Mouse (Mus musculus) limb, embryonic 10.5 days (tissue): ENCODE measurements around the gene Clec2i. TPM values are rescaled to one million over a fixed set of nuclear protein-coding genes. Genes with fewer than 3 reads are reported as not detected.

Experiments
- DNase-seq: peaks from one replicate; pipeline ENCODE4 v3.0.0-alpha.2; 2017; ENCODE audit warnings: low spot score
- H3K27ac ChIP-seq: fragments of 300-500 bp; sonication (generic); 2 replicates; pipeline ENCODE4 v1.5.1; 2016; ENCODE audit warnings: mild to moderate bottlenecking
- H3K27me3 ChIP-seq: fragments of 300-500 bp; sonication (generic); 2 replicates; pipeline ENCODE4 v1.6.1; 2016; ENCODE audit warnings: low read depth, mild to moderate bottlenecking; ENCODE audit not compliant: poor library complexity, severe bottlenecking
- H3K36me3 ChIP-seq: fragments of 300-500 bp; sonication (generic); 2 replicates; pipeline ENCODE4 v1.6.1; 2016; ENCODE audit warnings: mild to moderate bottlenecking, moderate library complexity
- H3K4me1 ChIP-seq: fragments of 300-500 bp; sonication (generic); 2 replicates; pipeline ENCODE4 v1.6.1; 2016
- H3K4me3 ChIP-seq: fragments of 300-500 bp; sonication (generic); 2 replicates; pipeline ENCODE4 v1.5.1; 2016; ENCODE audit warnings: mild to moderate bottlenecking, moderate library complexity
- H3K9me3 ChIP-seq: fragments of 300-500 bp; sonication (generic); replicated peaks from 2 replicates; pipeline ENCODE4 v1.6.1; 2016; ENCODE audit warnings: mild to moderate bottlenecking
- WGBS: fragments of 180-500 bp; shearing (Covaris S2); methylation state at CpG from one replicate; pipeline ENCODE4 v1.1.7; 2016; 5-methylcytosine and 5-hydroxymethylcytosine counted together
- microRNA-seq: library from miRNA; unstranded; fragments of <30 nt; microRNA quantifications from one replicate; pipeline ENCODE4, GENCODE M21; 2017
- polyA plus RNA-seq: library from polyadenylated mRNA; unstranded; fragments of >200 nt; fragmentation: Nextera tagmentation; extraction: Ambion mirVana; gene quantifications from 2 replicates; pipeline ENCODE4 v1.2.1, GENCODE M21; 2016

The Clec2i gene
- polyA plus RNA-seq, 1 experiment from 2014 or later: not detected

DNA sequence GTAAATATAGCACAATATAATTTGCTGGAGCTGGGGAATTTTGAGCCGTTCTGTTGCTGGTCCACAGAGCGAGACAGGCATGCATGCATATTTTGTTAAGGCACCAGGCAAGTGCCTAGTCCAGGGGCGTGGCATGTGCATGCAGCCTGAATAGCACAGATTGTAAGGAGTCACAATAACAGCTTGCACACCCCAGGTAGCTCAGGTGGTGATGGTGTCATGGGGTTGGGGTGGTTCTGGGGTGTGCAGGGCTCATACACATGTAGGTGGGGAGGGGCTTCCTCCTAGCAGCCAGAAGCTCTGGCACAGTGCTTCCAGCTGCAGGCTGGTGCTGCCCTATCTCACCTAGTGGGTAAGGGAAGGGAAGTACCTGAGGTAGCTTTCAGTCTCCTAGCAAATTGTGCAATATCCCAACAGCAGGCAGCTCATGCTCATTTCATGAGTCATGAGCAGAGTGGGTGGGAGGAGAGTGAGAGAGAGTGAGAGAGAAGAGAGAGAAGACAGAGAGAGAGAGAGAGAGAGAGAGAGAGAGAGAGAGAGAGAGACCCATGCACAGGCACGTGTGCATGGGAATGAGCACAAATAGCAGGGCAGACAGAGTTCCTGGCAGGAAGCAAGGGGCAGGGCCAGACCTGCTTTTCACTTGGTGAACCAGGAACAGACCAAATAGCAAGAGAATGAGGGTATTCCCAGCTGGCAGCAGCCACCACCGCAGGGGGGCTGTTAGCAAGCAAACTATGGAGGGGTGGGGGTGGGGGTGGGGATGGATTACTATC, 54.4 kb downstream of the Clec2i start:
- Histone ChIP-seq H3K27ac (no peak overlapping the region), H3K27me3 (no peaks in the 10 kb centered on the region), H3K36me3 (no peaks in the 10 kb centered on the region), H3K4me1 (no peaks in the 10 kb centered on the region), H3K4me3 (no peak overlapping the region), H3K9me3 (no peaks in the 10 kb centered on the region)
- DNase-seq: no peak
- WGBS: 79% methylated on average over 5 of the region's 5 CpGs

DNA sequence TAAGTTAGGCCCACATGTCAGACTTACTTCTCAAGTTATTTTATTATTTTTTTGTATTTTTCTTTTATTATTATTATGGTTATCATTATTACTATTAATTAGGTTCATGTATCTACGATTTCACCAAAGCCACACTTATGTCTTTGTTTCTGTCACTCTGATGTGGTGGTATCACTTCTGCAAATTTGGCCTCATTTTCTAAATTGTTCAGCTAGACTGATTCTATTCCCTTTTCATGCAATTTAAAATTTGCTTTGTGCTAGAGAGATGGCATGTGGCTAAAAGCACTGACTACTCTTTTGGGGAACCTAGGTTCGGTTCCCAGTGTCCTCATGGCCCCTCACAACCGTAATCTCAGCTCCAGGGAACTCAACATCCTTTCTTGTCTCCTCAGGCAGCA, 58.2 kb downstream of the Clec2i start:
- no peaks in the 10 kb centered on the region for H3K4me1 ChIP-seq
- no peak for DNase-seq
- H3K36me3 ChIP-seq: no peaks in the 10 kb centered on the region
- no peak overlapping the region for H3K4me3 ChIP-seq
- WGBS: 94% methylated on average over 3 of the region's 3 CpGs
- no peaks in the 10 kb centered on the region for H3K9me3 ChIP-seq
- H3K27me3 ChIP-seq: no peaks in the 10 kb centered on the region
- no peak overlapping the region for H3K27ac ChIP-seq

Small RNA genes within 50 kb of the gene (microRNA-seq; reads per million reads assigned to microRNA genes)
- not detected for gene Gm27336

Other genes starting within 250 kb of the Clec2i start
- not detected in 2 replicates for gene Clec2h, start 225.2 kb upstream of the Clec2i start, polyA plus RNA-seq
- not detected in 2 replicates for gene Klrb1, start 164.5 kb upstream of the Clec2i start, polyA plus RNA-seq
- not detected in 2 replicates for gene Klrb1c, start 98.4 kb upstream of the Clec2i start, polyA plus RNA-seq
- gene Gm44511, start 61.3 kb upstream of the Clec2i start, polyA plus RNA-seq: not detected in 2 replicates
- gene Klrb1b, start 61.3 kb upstream of the Clec2i start, polyA plus RNA-seq: not detected in 2 replicates
- 0.59 and 0.62 TPM in 2 replicates for gene BC035044, start 3.5 kb downstream of the Clec2i start, polyA plus RNA-seq
- not detected in 2 replicates for gene Clec2g, start 46.8 kb downstream of the Clec2i start, polyA plus RNA-seq
- 0.35 TPM in 1 of 2 replicates, not detected in the other for gene Klrb1f, start 158.3 kb downstream of the Clec2i start, polyA plus RNA-seq
- gene Clec2e, start 213.3 kb downstream of the Clec2i start, polyA plus RNA-seq: not detected in 2 replicates